Mouse (Mus musculus): ENCODE measurements at regions not wholly inside any gene's neighbourhood (a gene's known extent, or its start where the extent isn't known, plus 50 kb on each side); places are given as distances from the start of the nearest gene placed in this dataset.

DNA sequence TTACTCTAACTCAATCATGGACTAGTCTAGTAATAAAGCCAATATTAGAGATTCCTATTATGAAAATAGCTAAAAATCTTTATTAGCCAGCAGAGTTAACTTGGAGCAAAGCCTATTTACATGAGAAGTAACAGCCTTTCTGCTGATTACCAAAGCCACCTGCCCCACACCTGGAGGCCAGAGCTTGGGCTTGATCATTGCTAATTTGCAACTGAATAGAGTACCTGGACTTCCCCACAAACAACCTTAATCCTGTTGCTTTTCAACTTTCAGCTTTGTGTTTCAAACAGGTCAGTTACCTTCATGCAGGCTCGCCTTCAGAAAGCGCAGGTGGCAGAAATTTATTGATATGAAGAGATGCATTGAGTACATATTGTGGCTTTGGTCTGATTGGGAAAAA, 163.3 kb downstream of the Teddm3 start:
- TF ChIP-seq POLR2A (IDR thresholded peaks at IDR 0.05; ENCODE audit: insufficient read depth, low read depth, low read length) (no peak), CTCF (IDR thresholded peaks at IDR 0.05; ENCODE audit: insufficient read depth, low read depth, low read length) (no peak)
